Mouse (Mus musculus) lung, postnatal 25 days (tissue): ENCODE results near the gene Ciart.
"Not testable (repeated sequence)": the region's sequence is repeated elsewhere in the genome, so short reads cannot be mapped to it uniquely, and the experiment has no call there.

Source experiments
- DNase-seq: peaks from one replicate; pipeline ENCODE4 v3.0.0; 2022; ENCODE audit warnings: low spot score

Gene Ciart

DNA sequence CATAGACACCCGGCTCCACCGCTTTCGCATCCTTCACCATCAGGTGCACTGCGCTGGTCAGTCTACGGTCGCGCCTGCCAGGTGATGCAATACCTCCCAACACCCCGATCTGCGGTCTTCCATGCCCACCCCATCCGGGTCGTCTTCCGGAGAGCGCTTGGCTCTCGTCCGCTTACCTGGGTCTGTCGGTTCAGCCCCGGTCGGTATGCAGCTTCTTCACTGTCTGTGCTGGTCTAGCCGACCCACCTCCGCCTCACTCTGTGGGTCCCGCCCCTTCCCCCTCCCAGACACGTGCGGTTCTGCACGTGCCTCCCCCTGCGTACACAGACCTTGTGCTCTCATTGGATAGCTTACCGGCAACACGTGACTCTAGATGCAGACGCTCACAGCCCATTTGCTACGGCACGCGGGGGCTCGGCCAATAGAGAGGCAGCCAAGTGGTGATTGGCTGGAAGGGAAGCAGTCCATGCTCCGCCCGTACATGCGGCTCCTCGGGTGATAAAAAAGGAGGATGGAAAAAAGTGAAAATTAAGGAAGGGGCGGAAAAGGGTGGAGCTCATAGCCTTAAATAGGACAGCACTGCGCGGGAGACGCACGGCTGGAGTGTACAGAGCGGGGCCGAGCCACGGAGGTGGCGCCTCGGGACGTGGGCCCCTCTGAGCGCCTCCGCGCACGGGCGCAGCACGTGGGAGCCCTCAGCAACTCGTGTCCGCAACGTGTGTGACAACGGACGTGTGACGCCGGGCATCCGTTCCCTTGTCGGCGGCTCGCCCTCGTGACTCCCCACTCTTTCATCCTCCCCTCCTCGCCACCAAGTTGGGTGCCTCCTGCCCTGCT lies at the start of gene Ciart:
Ciart (minus strand) TSS at position 273 of the 837 bp plus-strand sequence.
- DNase-seq, result peak; percentile 97

DNA sequence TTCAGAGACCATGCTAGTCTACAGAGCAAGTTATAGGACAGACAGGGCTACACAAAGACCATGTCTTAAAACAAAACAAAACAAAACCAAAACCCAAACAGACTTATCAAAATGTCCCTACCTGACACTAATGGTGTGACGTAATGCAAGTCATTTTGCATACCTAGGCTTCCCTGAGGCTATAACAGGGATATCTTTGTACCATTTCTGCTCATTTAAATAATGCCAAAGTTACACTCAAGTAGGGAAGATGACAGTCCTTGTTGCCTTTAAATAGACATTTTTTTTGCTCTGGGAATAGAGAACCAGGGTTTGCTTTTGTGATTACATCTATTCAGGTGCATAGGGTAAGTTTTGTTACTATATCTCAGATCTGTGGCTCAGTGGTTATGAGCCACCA lies 49.4 kb upstream of the Ciart start:
- DNase-seq, result no peak

DNA sequence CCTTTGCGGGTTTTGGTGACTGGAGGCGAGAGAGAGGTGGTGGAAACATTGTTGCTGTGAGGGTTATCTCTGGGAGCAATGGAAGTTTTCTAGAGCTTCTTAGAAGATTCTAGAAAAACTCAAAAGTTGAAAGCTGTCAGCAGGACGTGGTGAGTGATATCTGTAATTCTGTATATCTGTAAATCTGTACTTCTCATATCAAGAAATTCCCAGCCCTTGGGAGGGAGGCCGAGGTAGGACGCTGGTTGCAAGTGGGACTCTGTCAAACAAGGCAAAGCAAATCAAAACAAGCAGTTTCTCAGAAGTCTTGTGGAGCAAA lies 48.4 kb upstream of the Ciart start:
- DNase-seq, result no peak

DNA sequence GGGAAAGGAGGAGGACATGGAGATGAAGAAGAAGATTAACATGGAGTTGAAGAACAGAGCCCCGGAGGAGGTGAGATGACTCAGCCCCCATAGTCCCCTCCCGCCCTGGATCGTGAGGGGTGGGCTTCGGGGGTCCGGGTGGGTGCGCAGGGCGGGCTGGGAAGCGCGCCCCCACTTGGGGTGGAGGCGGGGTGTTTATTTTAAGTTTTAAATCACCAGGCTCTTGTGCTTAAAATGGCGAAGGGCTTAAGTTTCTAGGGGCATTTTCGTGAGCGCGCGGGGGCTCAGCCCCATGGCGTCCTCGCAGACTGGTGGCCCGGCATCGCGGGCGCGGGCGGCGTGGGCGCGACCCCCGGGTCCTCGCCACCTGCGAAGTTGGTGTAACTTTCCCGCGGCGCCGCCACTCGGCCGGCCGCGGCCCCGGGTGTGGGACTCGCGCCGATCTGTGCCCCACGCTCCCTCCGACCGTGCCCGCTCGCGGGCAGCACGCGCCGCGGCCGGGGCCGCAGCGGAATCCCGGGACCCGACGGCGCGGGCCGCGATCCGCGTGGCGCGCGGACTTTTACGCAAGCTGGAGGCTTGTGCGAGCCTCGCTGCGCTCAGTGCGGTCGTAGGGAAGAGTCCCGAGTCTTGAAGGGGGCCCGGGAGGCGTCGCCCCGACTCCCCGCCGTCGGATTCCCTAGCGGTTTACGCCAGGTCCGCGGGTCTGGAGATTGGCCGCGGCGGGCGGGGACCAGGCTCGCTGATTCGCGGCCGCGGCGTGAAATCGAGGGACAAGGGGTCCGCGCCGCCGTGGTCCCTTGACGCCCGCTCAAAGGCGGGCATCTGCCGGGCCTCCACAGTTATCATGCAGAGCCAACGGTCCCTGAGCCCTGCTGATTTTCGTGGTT lies 47.8 kb upstream of the Ciart start:
- DNase-seq, result peak; percentile 26

DNA sequence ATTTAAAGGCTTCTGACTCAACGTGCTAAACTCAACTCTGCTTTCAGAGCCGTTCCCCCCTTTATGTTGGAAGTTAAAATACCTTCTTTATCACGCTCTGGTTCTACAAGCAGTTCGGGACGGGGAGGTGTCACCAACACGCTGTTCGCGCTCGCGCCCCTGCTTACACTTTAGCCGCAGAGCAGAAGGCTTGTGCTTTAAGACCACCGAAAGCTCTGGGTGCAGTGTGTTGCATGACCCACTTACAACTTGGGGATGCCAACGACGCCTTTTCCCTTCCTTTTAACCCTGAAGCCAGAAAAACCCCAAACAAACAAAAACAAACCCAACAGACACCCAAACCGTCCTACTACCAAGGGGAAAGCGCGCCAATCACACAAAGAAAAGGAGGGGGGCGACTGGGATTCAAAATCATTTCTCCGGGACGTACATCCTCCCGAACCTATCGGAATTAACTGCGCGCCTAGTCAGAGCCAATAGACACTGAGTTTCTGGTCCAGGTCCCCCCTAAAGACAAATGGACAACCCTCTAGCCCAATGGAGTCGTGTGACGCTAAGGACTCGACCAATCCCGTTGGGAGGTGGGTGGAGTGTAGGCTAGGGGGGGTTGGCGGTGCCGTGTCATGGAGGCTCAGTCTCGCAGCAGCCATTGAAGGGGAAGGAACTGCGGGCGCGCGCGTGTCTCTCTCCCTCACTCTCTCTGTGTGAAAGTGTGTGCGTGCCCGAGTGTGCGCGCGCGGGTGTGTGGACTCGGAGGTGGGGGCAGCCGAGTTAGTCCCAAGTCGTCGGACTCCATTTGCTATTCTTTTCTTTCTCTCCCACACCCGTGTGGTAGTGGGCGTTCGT lies 46.8 kb upstream of the Ciart start, which contains the start of gene Anp32e:
Anp32e (plus strand) TSS at position 589 of the 846 bp plus-strand sequence.
- peak; percentile 98 for DNase-seq

DNA sequence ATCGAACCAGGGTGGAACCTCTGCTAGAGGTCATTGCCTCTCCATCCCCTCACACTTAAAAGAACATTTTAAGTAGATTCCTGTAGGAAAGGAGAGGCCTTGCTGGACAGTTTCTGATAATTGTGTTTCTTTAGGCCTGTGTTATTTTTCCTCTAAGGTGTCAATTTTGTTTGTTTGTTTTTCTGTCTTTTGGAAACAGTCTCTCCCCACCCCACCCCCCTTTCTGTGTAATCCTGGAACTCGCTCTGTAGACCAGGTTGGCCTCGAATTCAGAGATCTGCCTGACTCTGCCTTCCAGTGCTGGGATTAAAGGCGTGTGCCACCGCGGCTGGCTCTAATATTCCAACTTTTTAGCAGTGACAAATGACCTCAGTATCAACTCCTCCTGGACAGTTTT lies 46.2 kb upstream of the Ciart start:
- no peak for DNase-seq

DNA sequence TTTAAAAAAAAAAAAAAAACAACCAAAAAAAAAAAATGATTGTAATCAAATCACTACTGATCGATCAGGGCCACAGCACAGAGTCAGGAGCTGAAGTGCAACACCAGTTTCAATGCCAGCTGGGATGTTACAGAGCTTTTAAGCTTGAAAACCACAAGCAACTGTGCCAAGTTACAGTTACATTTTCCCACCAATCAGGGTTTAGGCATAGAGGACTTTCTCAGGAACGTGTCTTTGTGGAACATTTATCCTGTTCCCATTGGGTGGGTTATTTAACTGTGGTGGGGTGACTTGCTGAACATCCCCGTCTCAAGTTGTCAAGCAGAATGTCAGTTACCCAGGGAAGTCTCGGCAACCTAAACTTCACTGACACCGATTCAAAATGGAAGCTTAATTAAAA lies 43.0 kb upstream of the Ciart start:
- DNase-seq, result no peak

DNA sequence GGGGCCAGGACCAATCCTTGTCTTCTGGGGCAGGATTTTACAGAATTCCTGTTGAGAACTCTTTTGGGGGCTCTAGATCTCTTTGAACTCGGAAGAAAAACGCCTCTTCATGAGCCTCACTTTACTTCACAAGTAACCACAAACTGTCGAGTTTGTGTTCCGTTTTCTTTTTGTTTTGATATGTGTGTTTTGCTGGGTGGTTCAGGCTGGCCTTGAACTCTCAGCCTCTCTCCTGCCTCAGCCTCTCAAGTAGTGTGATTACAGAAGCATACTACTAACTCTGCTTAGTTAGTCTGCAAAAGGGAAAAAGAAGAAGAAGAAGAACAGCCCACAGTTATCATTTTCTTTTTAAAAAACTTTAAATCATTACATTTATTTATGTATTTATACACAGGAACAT lies 42.1 kb upstream of the Ciart start:
- no peak for DNase-seq

DNA sequence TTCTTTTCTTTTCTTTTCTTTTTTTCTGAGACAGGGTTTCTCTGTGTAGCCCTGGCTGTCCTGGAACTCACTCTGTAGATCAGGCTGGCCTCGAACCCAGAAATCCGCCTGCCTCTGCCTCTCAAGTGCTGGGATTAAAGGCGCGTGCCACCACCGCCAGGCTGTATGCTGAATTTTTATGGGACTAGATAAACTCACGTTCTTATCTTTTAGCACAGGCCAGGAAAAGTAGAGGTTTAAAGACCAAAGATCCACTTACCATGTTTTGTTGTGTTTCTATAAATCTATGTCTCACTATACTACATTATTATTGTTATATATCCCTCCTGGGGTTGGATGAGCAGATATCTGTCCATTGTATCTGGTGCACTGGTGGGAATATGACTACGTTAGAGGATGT lies 41.4 kb upstream of the Ciart start:
- not testable (repeated sequence) for DNase-seq

DNA sequence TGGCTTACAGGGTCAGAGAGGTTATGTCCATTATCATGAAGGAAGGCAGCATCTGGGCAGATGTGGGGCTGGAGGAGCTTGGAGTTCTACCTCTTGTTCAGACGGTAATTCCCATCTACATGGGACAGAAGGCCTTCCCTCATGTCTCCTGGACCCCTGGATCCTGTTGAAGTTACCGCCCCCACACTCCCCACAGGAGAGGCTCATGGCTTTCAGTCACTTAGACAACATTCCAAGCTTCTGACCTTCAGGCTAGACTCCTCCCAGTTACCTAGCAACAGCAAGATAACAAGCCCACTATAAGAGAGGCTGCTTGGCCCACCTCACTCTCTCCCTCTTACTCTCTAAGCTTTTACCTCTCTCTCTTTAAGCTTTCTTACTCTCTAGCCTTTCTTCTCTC lies 38.5 kb upstream of the Ciart start:
- DNase-seq, result not testable (repeated sequence)

DNA sequence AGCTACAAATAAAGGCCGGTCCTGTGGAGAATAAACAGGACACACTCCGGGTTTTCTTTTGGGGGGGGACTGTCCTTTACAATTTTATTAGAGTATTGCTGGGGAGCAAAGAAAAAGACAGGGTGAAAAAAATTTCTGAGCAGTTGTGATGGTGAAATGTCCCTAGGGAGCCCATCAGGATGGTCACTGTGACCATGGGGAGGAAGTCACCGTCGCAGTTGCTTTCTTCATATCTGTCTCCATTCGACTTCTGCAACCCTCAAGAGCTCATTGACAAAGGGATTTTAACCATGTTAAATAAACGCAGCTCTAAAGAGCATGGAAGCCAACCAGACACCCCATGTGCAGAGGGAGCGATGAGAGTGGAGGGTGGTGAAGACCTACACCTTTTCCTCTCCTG lies 34.7 kb upstream of the Ciart start:
- DNase-seq, result no peak

DNA sequence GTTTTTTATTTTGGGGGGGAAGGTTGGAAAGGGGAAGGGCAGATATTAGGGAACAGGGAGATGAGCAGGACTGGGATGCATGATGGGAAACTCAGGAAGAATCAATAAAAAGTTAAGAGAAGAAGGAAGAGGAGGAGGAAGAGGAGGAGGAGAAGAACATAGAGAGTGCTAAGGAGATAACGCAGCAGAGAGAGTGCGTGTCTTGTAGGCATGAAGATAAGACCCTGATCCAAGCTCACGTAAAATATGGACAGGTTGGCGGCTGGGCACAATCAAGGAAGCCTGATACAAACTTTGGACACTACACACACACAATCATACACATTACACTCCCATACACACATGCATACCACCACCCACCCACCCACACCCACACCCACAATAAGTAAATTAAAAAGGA lies 32.7 kb upstream of the Ciart start:
- DNase-seq, result no peak

DNA sequence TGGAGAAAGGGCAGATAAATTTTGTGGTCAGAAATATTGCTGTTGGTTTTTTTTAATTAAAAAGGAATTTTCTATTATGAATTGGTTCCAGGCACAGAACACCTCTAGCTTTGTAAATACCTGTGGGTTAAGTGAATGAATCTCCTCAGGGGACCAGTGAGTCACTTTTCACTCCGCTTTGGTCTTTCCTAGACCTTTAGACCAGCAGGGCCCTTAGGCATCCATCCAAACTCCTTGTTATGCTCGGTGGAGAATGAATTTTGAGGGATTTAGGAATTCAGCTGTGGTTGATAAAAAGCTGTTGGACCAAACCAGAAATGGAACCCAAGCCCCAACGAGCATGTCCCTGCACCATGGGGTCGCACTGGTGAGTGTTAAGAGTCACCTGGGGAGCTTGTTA lies 25.6 kb upstream of the Ciart start:
- DNase-seq, result no peak

DNA sequence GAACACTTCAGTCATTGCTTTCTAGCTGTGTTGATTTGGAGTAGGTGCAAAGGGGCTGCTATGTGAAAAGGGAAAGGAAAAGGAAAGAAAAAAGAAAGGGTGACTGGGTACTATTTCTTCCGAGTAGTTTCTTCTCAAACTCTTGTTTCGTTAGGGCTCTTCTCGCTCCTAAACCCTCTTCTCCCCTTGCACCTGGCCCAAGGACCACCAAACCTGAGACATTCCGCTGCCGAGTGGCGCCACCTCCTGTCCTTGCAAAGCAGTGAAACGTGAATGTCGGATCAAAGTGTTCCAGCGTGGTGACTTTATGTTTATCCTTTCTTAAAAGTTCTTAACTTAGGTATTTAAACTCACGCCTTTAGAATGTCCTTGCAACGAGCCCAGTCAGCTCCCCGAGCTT lies 24.8 kb upstream of the Ciart start:
- DNase-seq, result peak; percentile 48

DNA sequence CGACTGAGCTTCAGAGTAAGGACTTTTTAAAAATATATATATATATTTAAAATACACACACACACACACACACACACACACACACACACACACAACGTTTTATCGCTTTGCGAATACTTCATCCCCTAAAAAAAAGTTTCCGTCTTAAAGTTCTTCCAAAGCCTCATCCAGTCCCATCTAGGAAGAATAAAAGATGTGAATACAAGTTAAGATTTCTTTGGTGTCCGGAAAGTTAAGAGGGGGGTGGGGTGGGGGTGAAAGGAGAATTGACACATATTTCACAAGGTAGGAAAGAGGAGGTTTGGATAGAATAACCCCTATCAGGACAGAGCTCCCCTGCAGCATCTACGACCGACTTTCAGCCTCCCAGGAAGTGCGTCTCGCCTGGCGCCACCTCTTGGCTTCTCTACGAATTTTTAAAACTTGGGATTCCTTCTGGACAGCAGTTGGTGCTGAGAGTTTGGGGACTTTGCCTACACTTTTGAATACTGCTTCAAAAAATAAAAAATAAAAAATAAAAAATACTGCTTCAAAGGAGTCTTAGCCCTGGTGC lies 24.0 kb upstream of the Ciart start:
- peak; percentile 80 for DNase-seq

DNA sequence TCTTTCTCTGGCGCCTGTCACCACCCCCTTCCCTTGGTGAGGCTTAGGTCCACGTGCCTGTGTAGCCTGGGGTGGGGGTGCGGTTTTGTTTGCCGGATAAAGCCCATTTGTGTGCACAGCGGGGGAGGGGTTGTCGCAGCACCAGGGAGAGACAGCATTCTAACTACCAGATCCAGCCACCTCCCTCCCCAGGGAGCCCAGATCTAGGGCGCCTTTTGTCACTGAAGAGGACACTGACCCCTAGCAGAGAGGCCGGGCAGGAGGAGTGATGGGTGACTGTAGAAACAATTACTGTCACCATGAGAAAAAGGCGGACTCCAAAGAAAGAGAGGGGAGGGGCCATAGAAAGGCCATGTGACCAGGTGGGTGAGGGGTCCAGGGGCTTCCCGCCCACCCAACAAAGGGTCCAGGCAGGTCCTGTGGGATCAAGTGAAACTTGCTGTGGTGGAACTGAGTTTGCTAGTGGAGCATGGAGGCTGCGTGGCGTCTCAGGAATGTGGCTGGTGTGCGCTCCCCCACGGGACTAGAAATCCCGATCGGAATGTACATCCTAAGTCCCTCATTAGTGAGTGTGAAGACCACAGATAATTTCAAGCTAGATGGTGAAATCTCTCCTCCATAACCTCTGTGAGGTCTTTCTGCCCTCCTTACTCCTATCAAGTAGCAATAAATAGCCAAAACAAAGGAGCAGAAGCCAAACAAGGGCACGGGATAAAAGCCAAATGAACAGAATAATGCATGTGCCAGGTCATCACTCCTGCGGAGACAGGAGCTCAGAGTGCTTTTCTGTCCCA lies 23.3 kb upstream of the Ciart start:
- DNase-seq, result peak; percentile 67

DNA sequence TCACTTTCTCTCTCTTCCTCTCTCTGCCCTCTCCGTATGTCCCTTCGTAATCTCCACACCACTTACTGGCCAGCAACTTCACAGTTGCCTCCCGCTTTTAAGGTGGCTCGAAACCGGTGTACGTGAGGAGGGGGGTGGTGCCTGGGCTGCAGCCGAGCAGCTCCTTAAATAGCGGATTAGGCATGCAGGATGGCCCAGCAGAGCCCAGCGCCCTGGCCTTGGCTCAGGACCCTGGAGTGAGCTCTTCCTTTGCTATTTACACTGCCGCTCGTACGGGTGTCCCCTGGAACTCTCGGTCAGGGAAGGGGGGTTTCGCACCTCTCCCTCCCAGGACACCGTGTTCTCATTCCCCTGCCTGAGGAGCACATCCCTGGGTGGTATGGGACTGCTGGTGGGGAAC lies 22.5 kb upstream of the Ciart start, which contains the start of gene Car14:
Car14 (minus strand) TSS at position 124 of the 400 bp plus-strand sequence.
- DNase-seq, result no peak

DNA sequence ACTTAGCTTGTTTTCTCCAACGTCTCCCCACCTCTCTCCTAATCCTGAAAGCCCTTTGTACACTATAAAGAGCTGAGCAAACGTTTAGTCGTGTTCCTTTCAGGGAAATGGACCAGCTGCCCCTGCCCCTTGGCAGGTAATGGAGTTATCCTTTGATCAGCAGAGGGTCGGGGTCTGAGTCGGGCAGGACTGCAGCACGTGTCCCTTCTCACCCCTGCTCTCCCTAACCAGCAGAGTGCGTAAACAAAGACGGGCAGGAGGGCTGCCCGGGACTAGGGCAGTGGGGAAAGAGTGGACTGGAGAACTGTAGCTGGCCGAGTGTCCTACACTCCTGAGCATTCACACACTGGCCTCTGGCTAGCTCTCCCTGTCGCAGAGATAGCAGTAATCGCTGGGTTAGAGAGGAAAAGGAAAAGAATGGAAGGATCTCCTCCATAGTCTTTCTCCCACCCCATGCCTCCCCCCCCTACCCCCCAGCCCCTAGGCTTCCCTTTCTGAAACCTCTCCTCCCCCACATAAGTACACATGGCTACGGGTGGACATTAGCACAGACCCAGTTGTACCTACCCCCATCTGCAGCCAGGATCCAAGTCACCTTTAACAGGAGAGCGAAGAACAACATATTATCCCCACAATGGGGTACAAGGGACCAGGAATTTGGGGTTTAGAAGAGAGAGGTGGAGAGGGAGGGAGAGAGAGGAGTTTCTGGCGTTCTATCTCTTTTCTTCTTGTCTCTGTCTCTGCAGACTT lies 21.9 kb upstream of the Ciart start:
- no peak for DNase-seq

DNA sequence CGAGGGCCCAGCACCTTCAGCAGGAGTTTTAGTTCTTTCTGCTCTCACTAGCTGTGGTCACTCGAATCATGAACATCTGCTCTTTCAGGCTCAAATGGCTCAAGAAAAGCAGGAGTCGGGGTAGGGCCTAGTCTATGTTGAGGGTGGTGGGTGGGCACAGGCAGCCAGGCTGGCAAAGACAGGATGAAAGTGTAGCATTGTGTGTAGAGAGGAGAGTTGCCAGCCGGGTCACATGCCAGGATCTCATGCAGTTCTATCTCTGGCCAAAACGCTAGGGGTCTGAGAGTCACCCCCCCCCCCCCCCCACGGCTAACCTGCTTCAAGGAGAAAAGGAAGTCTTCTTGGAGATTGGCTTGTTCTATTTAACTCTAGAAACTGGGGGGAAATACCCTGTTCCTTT lies 20.6 kb upstream of the Ciart start:
- DNase-seq, result no peak

DNA sequence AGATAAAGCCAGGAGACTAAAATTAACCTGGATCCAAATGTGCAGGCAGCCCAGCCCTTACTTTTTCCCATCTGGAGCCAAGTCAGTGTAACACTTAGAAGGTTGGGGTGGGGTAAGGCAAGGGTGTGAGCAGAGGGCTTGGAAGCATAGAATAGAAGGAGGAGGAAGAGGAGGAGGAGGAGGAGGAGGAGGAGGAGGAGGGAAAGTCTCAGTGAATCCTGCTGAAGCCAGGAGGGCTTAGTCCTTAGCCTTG lies 20.2 kb upstream of the Ciart start:
- DNase-seq, result no peak
